Mouse (Mus musculus) liver, embryonic 14.5 days (tissue): ENCODE results near the gene Gm44596. TPM values are rescaled to one million over a fixed set of nuclear protein-coding genes. Genes with fewer than 3 reads are reported as not detected.

Experiments
- ATAC-seq: fragments of 200-750 bp; cut with Nextera tagmentation; 2 replicates; pipeline ENCODE4 v1.8.0; 2017; ENCODE audit warnings: moderate number of reproducible peaks, mild to moderate bottlenecking, moderate library complexity; ENCODE audit not compliant: insufficient read depth
- DNase-seq, 3 experiments: peaks; one replicate each; pipeline ENCODE4 v3.0.0-alpha.2; 2012 to 2013; ENCODE audit warnings: low read depth in 3 of 3, low spot score in 3 of 3
- H3K27ac ChIP-seq: fragments of 300-500 bp; sonication (generic); 2 replicates; pipeline ENCODE4 v1.5.1; 2014; ENCODE audit warnings: moderate library complexity, mild to moderate bottlenecking, control low read depth, inconsistent platforms
- H3K27me3 ChIP-seq: fragments of 300-500 bp; sonication (generic); 2 replicates; pipeline ENCODE4 v1.6.1; 2014; ENCODE audit warnings: mild to moderate bottlenecking, low read length, moderate library complexity; ENCODE audit not compliant: control insufficient read depth, insufficient read depth
- H3K36me3 ChIP-seq: fragments of 300-500 bp; sonication (generic); replicated peaks from 2 replicates; pipeline ENCODE4 v1.6.1; 2014; ENCODE audit warnings: low read depth; ENCODE audit not compliant: control insufficient read depth, insufficient read depth
- H3K4me1 ChIP-seq, 2 experiments: fragments of 200-500 bp in 1 of 2; fragments of 300-500 bp in 1 of 2; sonication (generic) in 1 of 2; replicated peaks; 2 replicates each; pipeline ENCODE4 v1.6.1; 2012 to 2014; ENCODE audit warnings: antibody characterized with exemption in 1 of 2, inconsistent platforms in 1 of 2, low read length in 1 of 2; ENCODE audit not compliant: control insufficient read depth in 2 of 2, insufficient read depth in 2 of 2
- H3K4me2 ChIP-seq: fragments of 300-500 bp; sonication (generic); 2 replicates; pipeline ENCODE4 v1.6.1; 2014; ENCODE audit warnings: low read depth, mild to moderate bottlenecking, control low read depth, moderate library complexity
- H3K4me3 ChIP-seq, 2 experiments: fragments of 200-500 bp in 1 of 2; fragments of 300-500 bp in 1 of 2; sonication (generic) in 1 of 2; 2 replicates each; pipeline ENCODE4 v1.5.1; 2012 to 2014; ENCODE audit warnings: low read depth in 2 of 2, low read length in 2 of 2, mild to moderate bottlenecking in 2 of 2, control low read depth in 1 of 2, inconsistent platforms in 1 of 2, moderate library complexity in 1 of 2; ENCODE audit not compliant: insufficient read depth in 1 of 2
- H3K9ac ChIP-seq: fragments of 300-500 bp; sonication (generic); replicated peaks from 2 replicates; pipeline ENCODE4 v1.6.1; 2014; ENCODE audit warnings: mild to moderate bottlenecking, control low read depth, moderate library complexity
- H3K9me3 ChIP-seq: fragments of 300-500 bp; sonication (generic); 2 replicates; pipeline ENCODE4 v1.6.1; 2016; ENCODE audit warnings: low read length, mixed read lengths; ENCODE audit not compliant: control insufficient read depth
- CTCF ChIP-seq: IDR thresholded peaks from 2 replicates; pipeline ENCODE4 v1.5.1; 2016; ENCODE audit warnings: antibody characterized with exemption, low read depth, control low read depth
- EP300 ChIP-seq: IDR thresholded peaks from 2 replicates; pipeline ENCODE4 v1.6.1; 2016; ENCODE audit warnings: antibody characterized with exemption, low read depth
- WGBS: fragments of 180-500 bp; shearing (Covaris S2); extraction: QIAGEN DNeasy Blood & Tissue Kit; methylation state at CpG from one replicate; pipeline ENCODE4 v1.1.7; 2014; ENCODE audit not compliant: insufficient replicate concordance; 5-methylcytosine and 5-hydroxymethylcytosine counted together
- polyA plus RNA-seq, 2 experiments: library from polyadenylated mRNA; depleted of rRNA in 1 of 2; stranded (reverse) in 1 of 2; unstranded in 1 of 2; fragments of >200 nt; fragmentation: Nextera tagmentation in 1 of 2; extraction: Ambion mirVana in 1 of 2; gene quantifications; 2 replicates each; pipeline versions ENCODE4 v1.2.1 to v1.2.3; 2012 to 2014

Gene Gm44596
- polyA plus RNA-seq, 2 experiments = not detected

DNA sequence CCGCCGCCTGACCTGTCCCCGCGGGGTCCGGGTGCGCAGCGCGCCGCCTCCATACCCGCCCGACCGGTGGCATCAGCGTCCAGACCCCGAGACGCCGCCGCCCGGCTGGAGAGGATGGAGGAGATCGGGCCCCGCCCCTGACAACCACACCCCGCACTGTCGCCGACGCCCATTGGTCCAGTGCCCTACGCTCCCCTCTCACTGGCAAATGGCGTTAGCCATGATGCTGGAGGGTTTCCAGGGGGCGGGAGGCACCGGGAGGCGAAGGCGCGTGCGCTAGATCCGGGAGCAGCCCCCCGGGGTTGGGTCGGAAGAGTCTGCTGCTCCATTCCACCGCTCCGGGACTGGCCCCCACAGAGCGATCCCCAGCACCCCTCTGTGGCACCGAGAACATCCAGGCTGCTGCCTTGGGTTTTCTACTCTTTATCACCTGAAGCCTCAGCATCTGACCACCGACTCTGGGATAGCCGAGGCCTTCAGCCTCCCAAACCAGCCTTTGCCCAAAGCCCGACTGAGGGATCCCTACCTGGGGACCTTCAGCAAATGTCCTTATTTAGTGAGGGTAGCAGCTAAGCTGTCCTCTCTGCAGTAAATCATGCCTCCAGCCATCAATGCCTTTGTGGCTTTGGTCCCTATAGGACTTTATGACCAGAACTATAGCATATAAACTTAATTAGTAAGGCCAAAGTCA is 19.4 kb upstream of the Gm44596 start, which contains the start of gene Tulp3:
TSS of gene Tulp3 (minus strand) at position 126 of the 691 bp plus-strand sequence.
- DNase-seq (peak; percentile 71 to 76 (median 74)), ATAC-seq (peak; percentile 99)
- H3K27me3 ChIP-seq = peaks cover 10% of the 10 kb centered on the region
- peaks cover 2 to 5% of the 10 kb centered on the region in 2 experiments; a peak in 3 of 4 replicates for H3K4me1 ChIP-seq
- peaks cover 20% of the 10 kb centered on the region for H3K36me3 ChIP-seq
- no peak within 1 kb of the TSS for H3K27ac ChIP-seq
- under 1% methylated on average over 42 of the region's 42 CpGs for WGBS
- peak within 1 kb of the TSS; percentile 10 for H3K9ac ChIP-seq
- H3K4me3 ChIP-seq = peak within 1 kb of the TSS; percentile 64 to 70
- H3K9me3 ChIP-seq = no peaks in the 10 kb centered on the region
- TF ChIP-seq EP300 (no peak), CTCF (no peak)
- H3K4me2 ChIP-seq = peak within 1 kb of the TSS; percentile 79

- H3K4me2 ChIP-seq = no peak overlapping the region
- DNase-seq (no peak), ATAC-seq (no peak)
- H3K4me1 ChIP-seq = peaks cover 2 to 13% of the 10 kb centered on the region in 2 experiments; a peak in 3 of 4 replicates
- peaks cover 20% of the 10 kb centered on the region for H3K36me3 ChIP-seq
- no peak overlapping the region for H3K27ac ChIP-seq
- H3K4me3 ChIP-seq = no peak overlapping the region
- no peak overlapping the region for H3K9ac ChIP-seq
- H3K9me3 ChIP-seq = no peaks in the 10 kb centered on the region
- TF ChIP-seq EP300 (no peak), CTCF (peak; percentile 86)
- WGBS = 56% methylated on average over 2 of the region's 2 CpGs
- H3K27me3 ChIP-seq = peaks cover 10% of the 10 kb centered on the region
These were observed 16.3 kb upstream of the Gm44596 start for GRCm38 (mm10) chr6:128358999-128359398.

GRCm38 (mm10) chr6:128361901-128362300 is 13.4 kb upstream of the Gm44596 start:
- no peak for DNase-seq
- Histone ChIP-seq H3K4me3 (peak overlapping the region; percentile 66 to 67), H3K4me2 (peak overlapping the region; percentile 91), H3K36me3 (peaks cover 32% of the 10 kb centered on the region), H3K9ac (peak overlapping the region; percentile 86), H3K27me3 (no peaks in the 10 kb centered on the region), H3K4me1 (peaks cover 0 to 13% of the 10 kb centered on the region in 2 experiments; a peak in 3 of 4 replicates), H3K9me3 (no peaks in the 10 kb centered on the region), H3K27ac (peak overlapping the region; percentile 78)
- no peak for TF ChIP-seq EP300
- no peak for TF ChIP-seq CTCF
- 15% methylated on average over 9 of the region's 9 CpGs for WGBS
- ATAC-seq = no peak

GRCm38 (mm10) chr6:128362381-128363006 is 12.8 kb upstream of the Gm44596 start, which contains the start of the genes Rhno1 and Foxm1:
TSS of gene Rhno1 (minus strand) at chr6:128362911.
TSS of gene Foxm1 (plus strand) at chr6:128362967.
- Histone ChIP-seq H3K36me3 (peaks cover 33% of the 10 kb centered on the region), H3K27me3 (no peaks in the 10 kb centered on the region), H3K4me1 (peaks cover 0 to 13% of the 10 kb centered on the region in 2 experiments; a peak in 3 of 4 replicates), H3K4me2 (peak within 1 kb of the TSS; percentile 91), H3K9me3 (no peaks in the 10 kb centered on the region), H3K27ac (peak within 1 kb of the TSS; percentile 78), H3K9ac (peak within 1 kb of the TSS; percentile 86), H3K4me3 (peak within 1 kb of the TSS; percentile 66 to 67)
- under 1% methylated on average over 55 of the region's 76 CpGs for WGBS
- DNase-seq = peak; percentile 71 to 72 (median 72)
- ATAC-seq = peak; percentile 89
- no peak for TF ChIP-seq EP300
- no peak for TF ChIP-seq CTCF
